Mouse (Mus musculus) lung, embryonic 15.5 days (tissue): ENCODE measurements at regions not wholly inside any gene's neighbourhood (a gene's known extent, or its start where the extent isn't known, plus 50 kb on each side); places are given as distances from the start of the nearest gene placed in this dataset. TPM values are rescaled to one million over a fixed set of nuclear protein-coding genes. Genes with fewer than 3 reads are reported as not detected.
A peak's percentile ranks its signal among the peaks of the same experiment; 100 is the strongest.

Source experiments
- ATAC-seq: fragments of 200-750 bp; cut with Nextera tagmentation; 2 replicates; pipeline ENCODE4 v1.8.0; 2017; ENCODE audit warnings: moderate number of reproducible peaks, borderline replicate concordance; ENCODE audit not compliant: low FRiP score, low TSS enrichment; ENCODE audit errors: extremely low read depth
- H3K27ac ChIP-seq: fragments of 300-500 bp; sonication (generic); 2 replicates; pipeline ENCODE4 v1.5.1; 2015; ENCODE audit warnings: moderate library complexity, mild to moderate bottlenecking, inconsistent platforms
- H3K27me3 ChIP-seq: fragments of 300-500 bp; sonication (generic); 2 replicates; pipeline ENCODE4 v1.6.1; 2015; ENCODE audit warnings: inconsistent platforms
- H3K36me3 ChIP-seq: fragments of 300-500 bp; sonication (generic); 2 replicates; pipeline ENCODE4 v1.6.1; 2015; ENCODE audit warnings: inconsistent platforms
- H3K4me1 ChIP-seq: fragments of 300-500 bp; sonication (generic); 2 replicates; pipeline ENCODE4 v1.6.1; 2015; ENCODE audit warnings: inconsistent platforms
- H3K4me2 ChIP-seq: fragments of 300-500 bp; sonication (generic); 2 replicates; pipeline ENCODE4 v1.6.1; 2015; ENCODE audit warnings: inconsistent platforms, mild to moderate bottlenecking, moderate library complexity
- H3K4me3 ChIP-seq: fragments of 300-500 bp; sonication (generic); 2 replicates; pipeline ENCODE4 v1.5.1; 2015; ENCODE audit warnings: mild to moderate bottlenecking, inconsistent platforms
- H3K9ac ChIP-seq: fragments of 300-500 bp; sonication (generic); 2 replicates; pipeline ENCODE4 v1.6.1; 2015; ENCODE audit warnings: inconsistent platforms
- H3K9me3 ChIP-seq: fragments of 300-500 bp; sonication (generic); 2 replicates; pipeline ENCODE4 v1.6.1; 2016; ENCODE audit warnings: inconsistent platforms
- WGBS: fragments of 180-500 bp; shearing (Covaris S2); methylation state at CpG from one replicate; pipeline ENCODE4 v1.1.7; 2015; 5-methylcytosine and 5-hydroxymethylcytosine counted together
- microRNA-seq: library from miRNA; unstranded; fragments of <30 nt; microRNA quantifications from one replicate; pipeline ENCODE4, GENCODE M21; 2016

GRCm38 (mm10) chr10:104255250-104255649 lies 61.4 kb downstream of the Gm4340 start:
- 80% methylated on average over 2 of the region's 2 CpGs for WGBS
- no peak overlapping the region for H3K9ac ChIP-seq
- no peak overlapping the region for H3K4me3 ChIP-seq
- no peaks in the 10 kb centered on the region for H3K27me3 ChIP-seq
- H3K4me1 ChIP-seq: no peaks in the 10 kb centered on the region
- no peaks in the 10 kb centered on the region for H3K9me3 ChIP-seq
- no peak overlapping the region for H3K4me2 ChIP-seq
- H3K36me3 ChIP-seq: no peaks in the 10 kb centered on the region
- no peak overlapping the region for H3K27ac ChIP-seq
- ATAC-seq: no peak

DNA sequence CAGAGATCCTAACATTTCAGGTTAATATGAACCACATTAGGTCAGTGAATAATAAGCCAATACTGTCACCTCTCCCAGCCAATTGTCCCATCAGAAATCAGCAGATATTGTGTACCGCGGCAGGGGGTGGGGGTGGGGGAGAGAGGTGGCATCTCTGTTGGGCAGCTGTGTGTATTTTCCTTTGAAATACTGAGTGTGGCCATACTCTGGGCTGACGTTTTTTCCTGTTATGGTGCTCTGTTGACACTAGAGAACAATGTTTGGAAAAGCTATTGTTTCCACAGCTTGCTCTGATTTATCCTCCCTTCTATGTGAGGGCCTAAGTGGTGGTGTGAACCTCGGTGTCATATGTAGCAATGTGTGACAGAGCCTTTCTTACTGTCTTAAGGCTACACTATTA lies 81.0 kb downstream of the Gm4340 start:
- H3K27ac ChIP-seq: no peak overlapping the region
- no peaks in the 10 kb centered on the region for H3K4me1 ChIP-seq
- no peaks in the 10 kb centered on the region for H3K27me3 ChIP-seq
- 43% methylated on average over 4 of the region's 4 CpGs for WGBS
- H3K4me3 ChIP-seq: no peak overlapping the region
- peak; percentile 65 for ATAC-seq
- no peak overlapping the region for H3K4me2 ChIP-seq
- H3K9me3 ChIP-seq: no peaks in the 10 kb centered on the region
- H3K36me3 ChIP-seq: no peaks in the 10 kb centered on the region
- no peak overlapping the region for H3K9ac ChIP-seq

DNA sequence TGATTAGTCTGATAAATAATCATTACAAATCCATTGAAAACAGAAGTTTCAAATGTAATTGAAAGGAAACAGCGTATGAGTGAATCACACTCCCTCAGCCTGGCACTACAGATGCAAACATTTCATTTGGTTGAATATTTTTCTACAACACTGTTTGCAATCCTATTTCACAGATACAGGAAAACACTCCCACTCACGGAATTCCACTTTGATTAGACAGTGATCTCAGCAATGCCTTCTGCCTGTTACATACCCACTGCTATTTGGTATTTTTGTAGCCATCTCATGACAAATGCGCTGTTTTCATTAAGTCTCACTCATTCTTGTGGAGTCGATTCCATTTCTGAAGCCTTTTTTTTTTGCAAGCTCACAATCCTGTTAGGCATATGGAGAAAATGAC lies 105.3 kb downstream of the Gm4340 start:
- no peaks in the 10 kb centered on the region for H3K4me1 ChIP-seq
- no peak overlapping the region for H3K9ac ChIP-seq
- H3K27me3 ChIP-seq: no peaks in the 10 kb centered on the region
- no peak overlapping the region for H3K27ac ChIP-seq
- H3K36me3 ChIP-seq: no peaks in the 10 kb centered on the region
- no peak overlapping the region for H3K4me3 ChIP-seq
- no peak overlapping the region for H3K4me2 ChIP-seq
- no peak for ATAC-seq
- WGBS: 77% methylated on average over 4 of the region's 4 CpGs
- H3K9me3 ChIP-seq: no peaks in the 10 kb centered on the region

Small RNA genes lying in the stretch of these regions (microRNA-seq; reads per million reads assigned to microRNA genes)
- not detected for gene Mir6411
